Mouse (Mus musculus): ENCODE measurements at regions not wholly inside any gene's neighbourhood (a gene's known extent, or its start where the extent isn't known, plus 50 kb on each side); places are given as distances from the start of the nearest gene placed in this dataset.

DNA sequence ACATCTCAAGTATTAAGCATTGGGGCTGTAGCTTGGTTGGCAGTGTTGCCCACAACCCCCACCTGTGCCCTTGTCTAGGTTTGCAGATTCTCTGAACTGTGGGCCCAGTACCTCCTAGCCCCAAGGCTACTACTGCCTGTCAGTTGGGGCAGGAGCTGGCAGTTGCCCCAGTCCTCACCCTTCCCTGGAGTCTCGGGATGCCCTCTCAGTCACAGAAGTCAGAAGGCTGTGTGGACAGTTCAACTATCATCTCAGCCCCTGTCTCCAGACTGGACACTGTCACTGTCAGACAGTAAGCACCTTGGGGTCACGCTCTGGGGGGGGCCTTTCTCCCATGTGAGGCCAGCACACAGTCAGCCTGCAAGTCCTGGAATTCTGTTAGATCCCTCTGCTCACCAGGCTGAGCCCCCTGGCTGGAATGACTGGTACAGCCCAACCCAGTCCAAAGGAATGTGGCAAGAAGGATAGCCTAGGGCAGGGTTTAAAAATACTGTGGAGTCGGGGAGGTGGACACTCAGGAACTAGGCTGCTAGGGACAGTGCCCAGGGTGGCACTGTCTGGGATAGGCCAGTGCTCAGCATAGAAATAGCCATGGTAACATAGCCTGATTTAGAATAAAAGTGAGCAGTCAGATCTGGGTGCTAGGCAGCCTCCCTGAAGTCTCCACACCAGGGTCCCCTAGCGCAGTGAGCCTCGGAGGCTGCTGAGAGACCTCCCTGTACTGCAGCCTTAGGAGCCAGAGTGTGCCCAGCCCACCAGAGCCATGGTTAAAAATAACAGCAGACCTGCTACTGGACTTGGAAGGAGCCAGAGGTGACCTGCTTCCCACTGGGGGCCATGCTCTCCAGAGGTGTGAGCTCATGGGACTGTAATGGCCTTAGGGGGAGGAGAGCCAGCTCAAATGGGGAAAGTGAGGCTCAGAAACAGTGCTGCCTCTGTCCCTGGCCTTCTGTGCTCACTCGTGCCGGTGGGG lies 83.1 kb upstream of the Ptpn1 start:
- no peak for DNase-seq (ENCODE audit: low spot score in 2 of 2)

DNA sequence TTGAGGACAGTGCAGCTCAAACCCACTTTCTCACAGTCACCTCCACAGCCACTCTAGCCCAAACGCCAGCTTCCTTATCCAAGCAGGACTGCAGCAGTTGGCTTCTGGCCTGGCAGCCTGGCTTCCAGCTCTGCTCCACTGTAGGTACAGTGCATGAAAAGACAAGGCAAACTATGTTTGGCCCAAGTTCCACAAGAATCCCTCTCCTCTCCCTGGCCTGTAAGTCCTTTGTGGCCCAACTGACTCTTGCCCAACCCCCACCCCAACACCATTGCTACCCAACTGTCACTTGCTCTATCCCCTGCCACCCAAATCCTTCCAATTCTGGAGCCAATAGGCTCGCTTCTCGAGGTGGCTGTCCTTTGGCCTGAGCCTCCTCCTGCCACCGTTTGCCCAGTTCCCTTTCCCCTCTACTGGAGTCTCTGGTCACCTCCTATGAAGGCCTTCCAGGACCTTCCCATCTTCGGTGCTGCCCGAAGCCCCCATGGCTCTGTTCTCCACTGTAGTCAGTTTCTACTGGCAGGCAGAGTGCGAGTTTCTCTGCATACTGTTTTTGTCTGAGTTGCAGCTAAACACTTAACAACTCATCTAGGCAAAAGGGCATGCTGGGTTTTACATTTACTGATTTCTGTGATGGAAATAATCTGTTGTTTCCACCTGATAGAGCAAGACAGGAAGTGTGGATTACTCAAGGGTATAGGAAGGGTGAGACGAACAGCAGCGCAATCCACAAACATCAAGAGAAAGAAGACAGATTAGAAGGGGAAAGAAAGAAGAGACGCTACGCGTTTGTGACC lies 84.4 kb upstream of the Ptpn1 start:
- DNase-seq (ENCODE audit: low spot score in 2 of 2): no peak

DNA sequence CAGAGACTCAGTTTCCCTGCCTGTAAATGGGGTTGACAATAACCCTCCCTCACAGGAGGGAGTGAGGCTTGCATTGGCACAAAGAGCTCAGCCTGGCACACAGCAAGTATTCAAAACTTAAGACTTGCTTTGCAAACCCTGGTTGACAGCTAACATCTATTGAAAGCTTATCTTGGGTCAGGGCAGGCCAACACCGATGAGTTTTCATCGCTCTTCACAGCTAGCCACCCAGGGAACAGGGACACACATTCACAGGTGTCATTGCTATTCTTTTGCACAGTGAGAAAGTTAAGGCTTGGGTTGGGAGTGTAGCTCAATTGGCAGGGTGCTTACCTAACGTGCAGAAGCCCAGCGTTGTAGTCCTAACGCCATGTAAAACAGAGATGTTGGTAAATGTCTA lies 86.5 kb upstream of the Ptpn1 start:
- no peak for DNase-seq (ENCODE audit: low spot score in 2 of 2)

DNA sequence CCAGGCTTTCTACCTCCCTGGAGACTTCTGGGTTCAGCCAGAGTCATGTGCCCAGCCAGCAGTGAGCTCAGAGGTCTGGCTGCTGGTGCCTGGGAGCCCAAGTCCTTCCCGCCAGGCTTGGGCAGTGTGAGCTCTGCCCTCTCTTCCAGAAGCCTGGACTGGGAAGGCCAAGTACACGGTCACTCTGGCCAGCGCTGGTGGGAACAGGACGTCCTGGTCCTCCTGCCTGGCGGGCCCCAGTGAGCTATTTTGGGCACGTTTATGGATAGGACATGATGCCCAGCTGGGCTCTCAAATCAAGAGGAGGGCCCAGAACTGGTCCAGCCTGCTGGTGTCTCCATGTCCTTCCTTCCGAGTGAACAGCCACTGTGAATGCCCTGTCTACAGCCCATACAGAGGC lies 87.3 kb upstream of the Ptpn1 start:
- peak in 1 of 2 experiments; percentile 32 for DNase-seq (ENCODE audit: low spot score in 2 of 2)

DNA sequence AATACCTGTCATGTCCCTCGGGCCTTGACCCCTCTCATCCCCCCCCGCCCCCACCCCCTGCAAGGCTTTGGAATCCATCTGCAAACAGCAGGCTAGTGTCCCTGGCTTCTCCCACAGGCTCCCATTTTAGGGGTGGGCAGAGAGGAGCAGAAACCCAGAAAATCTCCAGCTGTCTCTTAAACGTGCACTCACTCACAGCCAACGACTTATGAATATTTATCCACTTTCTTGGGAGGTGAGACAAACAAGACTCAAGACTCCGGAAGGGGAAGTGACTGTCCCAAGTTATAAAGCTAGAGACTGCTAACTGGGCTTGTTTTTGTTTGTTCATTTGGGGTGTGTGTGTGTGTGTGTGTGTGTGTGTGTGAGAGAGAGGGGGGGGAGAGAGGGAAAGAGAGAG lies 87.9 kb upstream of the Ptpn1 start:
- DNase-seq (ENCODE audit: low spot score in 2 of 2): peak in 1 of 2 experiments; percentile 39

DNA sequence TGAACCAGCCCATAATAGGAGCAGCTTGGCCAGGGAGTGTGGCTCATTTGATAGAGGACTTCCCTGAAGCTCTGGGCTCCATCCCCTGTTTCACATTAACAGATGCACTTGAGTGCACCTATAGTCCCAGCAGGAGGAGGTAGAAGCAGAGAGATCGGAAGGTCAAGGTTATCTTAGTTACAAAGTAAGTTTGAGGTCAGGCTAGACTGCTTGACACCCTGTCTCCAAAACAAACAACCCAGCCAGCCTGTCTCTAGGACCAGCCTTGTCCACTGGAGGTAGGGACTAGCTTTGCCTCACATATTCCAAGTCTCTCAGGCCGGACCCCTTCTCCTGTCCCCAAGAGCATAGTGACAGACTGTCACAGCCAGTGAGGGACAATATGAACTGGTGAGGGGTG lies 88.9 kb upstream of the Ptpn1 start:
- DNase-seq (ENCODE audit: low spot score in 2 of 2): no peak

DNA sequence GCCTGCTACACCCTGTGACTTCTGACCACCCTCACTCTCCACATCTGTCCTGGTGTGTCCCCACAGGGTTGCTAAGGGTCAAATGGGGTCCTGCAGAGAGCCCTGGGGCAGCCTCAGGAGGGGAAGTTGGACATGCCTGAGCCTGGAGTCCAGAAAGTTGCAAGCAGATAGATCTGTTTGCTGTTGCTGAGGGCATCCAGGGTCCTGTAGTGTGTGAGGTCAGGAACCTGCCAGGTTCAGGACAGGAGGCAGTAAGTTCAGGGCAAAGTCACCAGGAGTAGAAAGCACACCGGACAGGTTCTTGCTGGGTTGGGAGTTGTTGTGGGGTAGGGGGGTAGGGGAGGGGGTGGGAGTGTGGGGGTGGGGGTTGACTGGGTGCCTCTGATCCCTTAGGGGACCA lies 89.4 kb upstream of the Ptpn1 start:
- DNase-seq (ENCODE audit: low spot score in 2 of 2): no peak

DNA sequence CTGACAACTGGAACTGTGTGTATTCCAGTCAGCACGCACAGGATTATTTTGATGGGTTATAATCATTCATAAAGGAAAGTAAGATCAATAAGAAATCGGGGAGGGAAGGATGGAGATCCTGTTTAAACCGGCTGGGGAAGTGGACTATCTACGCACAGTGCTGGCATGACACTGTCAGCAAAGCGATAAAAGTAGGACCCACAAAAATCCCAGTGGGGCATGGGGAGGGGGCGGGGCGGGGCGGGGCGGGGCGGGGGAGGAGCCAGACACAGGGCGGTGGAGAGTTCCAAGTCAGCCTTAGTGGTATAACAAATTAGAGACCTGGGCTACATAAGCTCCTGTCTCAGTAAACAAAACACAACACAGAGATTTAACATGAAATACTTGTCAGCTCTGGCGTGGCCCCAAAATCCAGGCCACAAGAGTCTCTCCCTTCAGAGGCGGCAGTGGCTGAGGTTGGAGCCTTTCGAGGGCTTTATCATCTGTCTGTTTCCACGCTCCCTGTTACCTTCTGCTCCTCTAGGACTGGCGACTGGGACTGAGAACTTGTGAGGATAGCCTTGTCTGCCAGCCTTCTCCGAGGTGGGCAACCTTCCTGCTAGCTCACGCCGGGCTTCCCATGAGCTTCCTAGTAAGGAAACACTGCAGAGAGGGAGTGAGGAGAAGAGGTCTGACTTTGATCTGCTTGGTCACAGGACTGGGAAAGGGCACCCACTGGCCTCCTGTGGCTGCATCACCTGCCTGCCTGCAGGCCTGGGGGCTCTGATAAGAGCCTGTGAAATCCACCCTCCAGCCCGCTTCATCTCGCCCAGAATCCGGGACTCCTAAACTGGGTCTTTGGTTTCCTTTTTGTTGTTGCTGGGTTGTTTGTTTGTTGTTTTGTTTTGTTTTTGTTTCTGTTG lies 90.3 kb upstream of the Ptpn1 start:
- no peak for DNase-seq (ENCODE audit: low spot score in 2 of 2)

DNA sequence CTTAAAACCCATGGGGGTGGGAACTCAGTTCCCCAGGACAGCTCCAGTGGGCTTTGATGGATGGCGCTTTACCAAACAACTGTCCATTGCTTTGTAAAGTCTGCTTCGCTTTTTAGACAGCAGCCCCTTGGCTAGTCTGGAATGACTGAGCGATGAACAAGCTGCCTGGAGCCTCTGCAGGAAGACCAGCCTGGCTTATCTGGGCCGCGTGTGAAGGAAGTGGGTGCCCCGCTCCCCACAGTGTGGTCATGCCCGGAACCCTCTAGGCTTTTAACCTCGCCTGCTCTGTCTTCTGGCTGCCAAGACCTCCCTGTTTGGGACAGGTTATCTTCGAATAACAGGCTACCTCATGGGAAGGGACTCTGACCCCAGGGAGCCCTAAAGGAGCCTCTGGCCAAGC lies 91.5 kb upstream of the Ptpn1 start:
- no peak for DNase-seq (ENCODE audit: low spot score in 2 of 2)

DNA sequence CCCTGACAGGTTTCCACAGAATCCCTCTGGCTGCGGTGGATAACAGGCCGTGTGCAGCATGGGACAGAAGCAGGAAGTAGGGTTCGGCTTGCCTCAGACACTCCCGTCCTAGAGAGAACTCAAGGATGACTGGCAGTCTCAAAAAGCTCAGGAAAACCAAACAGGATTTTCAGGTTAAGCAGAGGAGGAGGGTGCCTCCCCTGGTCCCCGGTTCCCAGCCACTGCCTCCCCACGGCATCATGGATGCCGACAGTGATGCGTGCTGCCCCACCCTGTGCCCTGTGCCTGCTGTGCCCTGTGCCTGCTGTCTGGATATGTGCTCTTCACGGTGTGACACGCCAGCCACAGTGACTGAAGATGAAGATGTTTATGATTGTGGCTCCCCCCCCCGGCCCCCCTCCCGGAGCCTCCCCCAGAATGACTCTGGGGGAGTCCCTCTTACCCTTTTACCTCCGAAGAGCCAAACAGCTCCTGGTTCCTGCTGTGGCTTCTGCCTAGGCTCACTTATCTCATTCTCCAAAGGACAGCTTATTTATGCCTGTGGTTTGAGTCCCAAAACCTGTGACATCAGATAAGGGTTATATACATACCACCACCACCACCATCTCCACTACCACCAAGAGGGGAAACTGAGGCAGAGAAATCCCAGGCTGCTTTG lies 92.4 kb upstream of the Ptpn1 start:
- no peak for DNase-seq (ENCODE audit: low spot score in 2 of 2)

DNA sequence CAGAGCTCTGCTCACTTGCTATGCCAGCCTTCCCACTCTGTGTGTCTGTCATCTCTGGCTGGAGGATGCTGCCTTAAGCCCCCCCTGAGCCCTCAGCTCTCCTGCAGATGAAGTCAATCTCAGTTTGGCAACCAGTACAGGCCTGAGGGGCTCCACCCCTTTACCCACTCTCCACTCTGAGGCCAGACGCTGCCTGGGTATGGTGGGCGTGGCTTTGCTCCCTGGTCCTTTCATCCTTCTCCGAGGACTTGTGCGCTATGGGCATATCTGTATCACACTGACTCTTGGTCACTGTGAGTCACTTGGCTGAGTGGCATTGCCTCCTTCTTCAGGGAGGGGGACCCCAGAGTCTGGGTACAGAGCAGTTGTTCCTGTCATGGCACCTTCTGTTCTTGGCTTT lies 94.3 kb upstream of the Ptpn1 start:
- DNase-seq (ENCODE audit: low spot score in 2 of 2): no peak

DNA sequence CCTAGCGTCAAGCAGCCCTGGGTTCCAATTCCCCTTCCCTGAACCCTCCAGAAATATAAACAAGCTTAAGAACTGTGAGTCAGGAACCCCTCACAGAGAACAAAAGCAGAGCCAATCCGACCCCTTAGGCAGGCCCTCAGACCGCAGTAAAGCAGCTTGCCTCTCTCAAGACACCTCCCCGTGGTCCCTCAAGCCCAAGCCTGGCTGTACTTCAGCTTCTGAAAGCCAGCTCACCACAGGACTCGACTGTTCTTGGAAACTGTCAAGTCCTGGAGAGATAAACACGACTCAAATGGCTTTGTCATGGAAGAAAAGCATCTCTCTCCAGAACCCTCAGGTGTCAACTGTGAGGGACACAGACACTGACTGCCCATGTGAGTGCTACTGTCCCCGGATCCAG lies 95.2 kb upstream of the Ptpn1 start:
- DNase-seq (ENCODE audit: low spot score in 2 of 2): no peak

DNA sequence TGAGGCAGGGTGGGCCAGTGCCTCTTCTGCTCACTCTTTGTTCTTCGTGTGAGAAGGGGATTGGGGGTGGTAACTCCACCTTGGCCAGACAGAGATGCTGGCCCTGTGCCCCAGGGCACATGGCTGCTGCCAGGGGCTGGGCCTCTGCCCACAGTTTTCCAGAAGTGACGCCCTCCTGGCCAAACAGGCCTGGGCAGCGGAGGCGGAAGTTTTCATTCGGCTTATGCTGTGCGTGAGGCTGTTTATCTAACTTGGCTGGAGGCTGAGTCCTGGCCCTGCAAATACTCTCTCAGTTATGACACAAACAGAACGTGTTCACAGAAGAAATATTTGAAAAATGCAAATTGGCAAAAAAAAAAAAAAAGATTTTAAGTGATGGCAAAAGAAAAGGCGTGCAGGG lies 97.3 kb upstream of the Ptpn1 start:
- DNase-seq (ENCODE audit: low spot score in 2 of 2): peak; percentile 50 to 60

DNA sequence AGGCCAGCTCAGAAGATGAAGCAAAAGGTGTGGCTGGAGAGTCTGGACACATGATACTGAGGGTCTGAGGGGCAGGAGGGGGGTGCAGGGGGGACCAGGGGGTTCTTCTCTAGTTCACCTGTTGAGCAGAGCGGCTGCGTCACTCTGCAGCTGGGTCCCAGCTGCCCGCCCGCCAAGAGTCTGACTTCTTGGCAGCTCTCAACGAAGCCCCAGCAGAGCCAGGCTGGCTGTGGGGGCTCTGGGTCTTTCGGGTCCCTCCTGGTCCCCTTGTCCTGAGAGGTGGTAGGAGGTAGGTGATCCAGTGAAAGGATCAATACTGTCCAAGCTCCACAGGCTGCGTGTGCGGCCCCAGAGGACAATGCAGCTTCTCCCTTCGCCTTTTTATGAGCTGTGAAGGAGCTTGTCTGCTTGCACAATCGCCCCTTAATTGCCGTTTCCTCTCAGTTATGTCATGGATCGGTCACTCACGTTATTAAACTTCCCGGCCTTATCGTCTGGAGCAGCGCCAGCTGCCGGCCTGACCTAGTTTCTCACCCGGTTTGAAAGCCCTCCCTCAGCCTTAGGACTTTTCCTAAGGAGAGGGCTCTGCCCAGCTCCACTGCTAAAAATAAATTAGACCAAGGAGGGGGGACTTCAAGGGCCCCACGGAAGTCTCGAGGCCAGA lies 98.4 kb upstream of the Ptpn1 start:
- peak in 1 of 2 experiments; percentile 40 for DNase-seq (ENCODE audit: low spot score in 2 of 2)

DNA sequence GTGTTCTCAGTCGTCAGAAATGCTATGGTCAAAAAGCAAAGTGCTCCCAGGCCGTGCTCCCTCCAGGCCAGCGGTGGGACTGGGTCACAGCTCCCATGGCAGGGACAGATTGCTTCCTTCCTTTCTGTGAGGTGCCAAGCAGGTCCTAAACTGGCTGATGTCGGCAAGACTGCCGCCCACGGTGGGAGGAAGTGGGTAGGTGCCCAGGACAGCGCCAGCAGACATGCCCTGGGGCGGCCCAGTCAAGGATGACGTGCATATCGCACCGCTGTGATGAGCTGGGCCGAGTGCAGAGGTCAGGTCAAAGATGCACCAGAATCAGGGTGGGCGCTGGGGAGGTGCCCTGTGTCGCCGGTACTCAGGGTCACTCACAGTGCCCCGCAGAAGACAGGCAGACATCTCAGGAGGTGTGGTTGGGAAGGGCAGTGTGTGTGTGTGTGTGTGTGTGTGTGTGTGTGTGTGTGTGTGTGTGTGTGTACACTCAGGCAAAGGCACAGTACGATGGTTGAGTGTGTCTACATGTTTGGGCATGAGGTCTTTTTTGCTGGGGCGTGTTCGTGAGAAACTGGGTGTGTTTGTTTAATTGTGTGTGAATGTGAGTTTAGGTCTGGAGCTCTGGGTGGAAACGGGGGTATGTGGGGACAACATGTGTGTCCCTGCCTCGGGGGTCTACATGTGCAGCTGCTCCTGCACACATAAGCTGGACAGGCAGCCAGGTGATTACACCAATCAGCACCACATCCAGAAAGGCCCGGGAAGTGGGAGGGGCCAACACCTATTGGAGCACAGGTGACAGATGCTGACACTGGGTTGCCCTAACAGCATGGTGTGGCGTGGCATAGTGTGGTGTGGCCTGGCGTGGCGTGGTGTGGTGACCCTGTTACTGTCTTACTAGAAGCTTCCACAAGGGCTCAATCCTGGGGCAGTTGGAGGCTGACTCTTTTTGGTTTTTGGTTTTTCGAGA lies 100.5 kb upstream of the Ptpn1 start:
- DNase-seq (ENCODE audit: low spot score in 2 of 2): no peak

DNA sequence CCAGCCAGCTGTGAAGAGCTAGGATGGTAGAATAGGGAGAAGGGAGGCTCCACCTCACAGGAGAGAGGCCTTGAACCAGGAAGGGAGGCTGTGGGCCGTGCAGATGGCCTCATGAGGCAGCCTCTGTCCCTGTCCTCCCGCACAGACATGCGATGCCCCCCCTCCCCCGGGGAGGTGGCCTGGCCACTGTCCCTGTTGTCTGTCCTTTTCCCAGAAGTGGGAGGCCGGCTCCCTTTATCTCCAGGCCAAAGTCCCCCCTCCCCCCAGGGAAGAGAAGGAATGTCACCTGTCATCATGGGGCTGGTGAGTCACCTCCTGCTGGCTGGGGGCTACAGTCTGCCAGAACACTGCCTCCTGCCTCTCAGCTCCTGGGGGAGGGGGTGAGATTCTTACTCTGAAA lies 103.6 kb upstream of the Ptpn1 start:
- no peak for DNase-seq (ENCODE audit: low spot score in 2 of 2)

DNA sequence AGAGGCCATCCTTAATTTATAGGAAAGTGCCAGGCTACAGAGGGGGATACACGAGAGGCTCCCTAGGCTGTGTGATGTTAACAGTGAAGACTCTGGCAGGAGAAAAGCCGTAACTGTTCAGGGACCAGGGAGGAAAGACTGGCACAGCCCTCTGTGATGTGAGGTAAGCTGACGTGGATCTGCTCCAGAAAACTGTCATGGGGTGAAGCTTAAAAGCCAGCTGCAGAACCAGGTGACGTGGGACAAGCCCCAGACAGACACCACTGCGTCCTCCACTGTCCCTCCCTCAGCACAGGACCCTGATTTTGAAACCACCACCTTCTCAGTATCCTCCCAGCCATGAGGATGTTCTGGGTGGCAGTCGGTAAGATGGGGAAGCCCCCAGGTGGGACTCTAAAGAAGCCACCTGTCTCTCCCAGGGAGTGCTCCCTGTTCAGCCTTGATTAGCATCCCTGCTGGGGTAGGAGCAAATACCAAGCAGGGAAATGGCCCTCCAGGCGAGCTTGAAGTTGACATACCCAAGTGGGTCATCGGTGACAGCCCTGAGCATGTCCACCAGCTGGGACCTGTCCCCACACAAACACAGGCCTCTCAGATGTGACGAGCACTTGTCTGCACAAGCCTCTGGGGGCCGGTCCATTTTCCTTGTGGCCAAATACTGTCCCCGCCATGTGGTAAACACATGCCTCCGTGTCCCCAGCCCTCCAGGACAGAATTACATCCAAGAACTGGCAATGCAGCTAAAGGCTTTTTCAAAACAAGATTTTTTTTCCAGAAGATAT lies 104.7 kb upstream of the Ptpn1 start:
- no peak for DNase-seq (ENCODE audit: low spot score in 2 of 2)

DNA sequence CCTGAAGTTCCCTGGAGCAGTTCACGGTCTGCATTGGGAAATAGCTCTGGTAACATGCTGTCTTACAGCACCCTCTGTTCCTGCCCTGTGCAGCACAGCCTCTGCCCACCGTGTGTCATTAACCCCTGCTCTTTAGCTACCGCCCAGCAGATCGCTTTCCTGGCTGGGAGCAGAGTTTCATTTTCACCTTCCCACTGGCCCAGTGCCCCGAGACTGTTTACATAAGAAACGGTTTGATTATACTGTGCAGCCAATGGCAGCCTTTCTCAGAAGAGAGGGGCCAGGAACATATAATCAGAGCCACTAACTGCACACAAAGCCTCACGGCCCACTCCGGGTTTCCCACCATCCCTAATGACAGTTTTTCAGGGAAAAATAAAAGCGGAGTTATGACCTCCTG lies 108.3 kb upstream of the Ptpn1 start:
- no peak for DNase-seq (ENCODE audit: low spot score in 2 of 2)

DNA sequence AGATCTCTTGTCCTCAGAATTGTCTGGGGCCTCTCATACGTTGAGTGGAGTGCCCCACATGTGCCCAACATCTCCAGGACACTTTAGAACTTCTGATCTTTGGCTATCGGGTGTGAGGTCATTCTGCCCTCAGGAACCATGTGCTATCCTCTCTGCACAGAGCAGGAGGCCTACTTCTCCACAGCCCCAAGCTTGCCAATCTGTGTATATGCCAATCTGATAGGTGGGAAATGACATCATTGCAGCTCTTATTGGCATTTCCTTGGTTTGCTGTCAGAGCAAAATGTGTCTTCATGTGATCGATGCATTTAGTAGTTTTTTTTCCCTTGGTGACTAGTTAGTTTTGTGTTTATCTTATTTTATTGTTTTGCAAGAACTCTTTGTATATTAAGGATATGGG lies 108.8 kb upstream of the Ptpn1 start:
- no peak for DNase-seq (ENCODE audit: low spot score in 2 of 2)

Measured in right cerebral cortex, postnatal 10 days (tissue).